Mouse (Mus musculus): ENCODE measurements around the gene Tgm1. TPM values are rescaled to one million over a fixed set of nuclear protein-coding genes. Genes with fewer than 3 reads are reported as not detected.
A peak's percentile ranks its signal among the peaks of the same experiment; 100 is the strongest.

Gene Tgm1
- polyA plus RNA-seq, 1 experiment from 2014 or later, result 1.2 TPM

DNA sequence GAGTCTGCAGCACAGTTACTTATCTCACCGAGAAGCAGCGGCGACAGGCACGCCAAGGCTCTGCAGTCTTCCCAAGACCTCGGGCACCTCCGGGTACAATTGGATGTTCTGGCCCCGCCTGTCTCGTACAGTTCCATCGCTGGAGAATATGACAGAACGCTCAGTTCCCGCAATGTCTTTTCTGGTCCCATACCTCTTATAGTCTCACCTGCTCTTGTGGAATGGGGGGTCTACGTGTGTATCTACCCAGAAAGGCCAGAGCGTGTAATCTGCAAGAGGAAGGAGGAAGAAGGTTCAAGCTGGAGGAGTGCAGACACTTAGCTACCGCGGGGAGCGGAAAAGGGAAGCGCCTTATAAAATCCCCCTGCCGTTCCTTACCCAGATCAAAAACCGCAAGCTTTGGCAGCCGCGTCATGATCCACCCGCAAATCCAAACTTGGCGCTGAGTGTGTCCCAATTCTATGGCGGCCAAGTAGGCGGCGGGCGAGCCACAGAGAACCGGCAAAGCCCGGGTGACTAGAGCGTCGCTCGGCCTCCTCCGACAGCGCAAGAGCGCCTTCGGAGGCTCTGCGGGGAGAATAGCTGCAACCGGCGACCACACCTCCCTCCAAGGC, 53.7 kb downstream of the Tgm1 start, which contains the start of gene Mdp1:
Gene Mdp1, minus strand, starts transcription at position 549 of the 614 bp plus-strand sequence.
- peak within 1 kb of the TSS; percentile 74 for H3K9ac ChIP-seq
- peak; percentile 92 for ATAC-seq

DNA sequence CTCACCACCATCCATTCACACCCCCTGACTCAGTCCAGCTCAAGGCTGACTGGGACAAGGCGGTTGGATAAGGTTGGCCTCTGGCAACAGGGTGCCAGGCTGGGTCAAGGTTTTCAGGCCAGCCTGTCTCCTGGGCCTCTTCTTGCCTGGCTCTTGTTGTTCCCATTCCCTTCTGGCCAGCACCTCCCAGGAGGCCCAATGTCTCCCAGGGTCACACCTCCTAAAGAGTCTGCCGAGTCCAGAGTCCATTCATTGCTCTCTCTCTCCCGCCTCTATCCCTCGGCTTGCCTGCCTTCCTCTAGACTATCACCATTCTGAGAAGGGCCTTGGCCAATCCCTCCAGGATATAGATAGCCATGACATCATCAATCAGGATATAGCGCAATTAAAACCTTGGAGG, 55.7 kb downstream of the Tgm1 start:
- Histone ChIP-seq H3K36me3 (peaks cover 5% of the 10 kb centered on the region; the same call in 1 of the 2 replicates), H3K9me3 (no peaks in the 10 kb centered on the region), H3K27me3 (replicated peaks) (no peaks in the 10 kb centered on the region), H3K9ac (no peak overlapping the region), H3K4me3 (replicated peaks) (no peak overlapping the region), H3K4me2 (replicated peaks) (0 out of 2 replicates have a peak overlapping the region, but pooled peaks have one; percentile 9), H3K4me1 (replicated peaks) (peaks cover 4% of the 10 kb centered on the region; the same call in 1 of the 2 replicates), H3K27ac (peak overlapping the region; percentile 54; the same call in 1 of the 2 replicates)
- 63% methylated on average over 5 of the region's 5 CpGs for WGBS
- ATAC-seq, result peak; percentile 89

More for the DNA sequence above, 53.7 kb downstream of the Tgm1 start, which contains the start of gene Mdp1:
- Histone ChIP-seq H3K4me1 (replicated peaks) (peaks cover 4% of the 10 kb centered on the region; the same call in 1 of the 2 replicates), H3K36me3 (peaks cover 12% of the 10 kb centered on the region), H3K4me2 (replicated peaks) (peak within 1 kb of the TSS; percentile 61), H3K27ac (peak within 1 kb of the TSS; percentile 60; the same call in 1 of the 2 replicates), H3K27me3 (replicated peaks) (no peaks in the 10 kb centered on the region), H3K4me3 (replicated peaks) (peak within 1 kb of the TSS; percentile 61), H3K9me3 (no peaks in the 10 kb centered on the region)
- WGBS, result under 1% methylated on average over 39 of the region's 39 CpGs

DNA sequence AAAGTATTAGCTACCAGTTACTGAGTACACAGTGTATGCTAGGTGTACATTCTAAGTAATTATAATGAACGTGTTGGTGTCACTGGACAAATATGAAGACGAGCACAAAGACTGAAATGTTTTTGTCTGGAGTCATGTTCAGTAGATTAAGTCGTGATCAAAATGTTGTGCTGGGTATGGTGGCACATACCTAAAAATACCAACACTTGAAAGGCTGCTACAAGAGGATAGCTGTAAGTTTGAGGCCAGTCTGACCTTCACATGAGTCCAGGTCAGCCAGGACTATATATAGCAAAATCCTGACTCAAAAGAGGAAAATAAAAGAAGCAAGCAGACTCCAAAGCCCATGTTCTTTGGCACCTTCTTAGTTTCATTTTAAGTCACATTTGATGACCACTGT, 56.8 kb downstream of the Tgm1 start:
- H3K27ac ChIP-seq, result no peak overlapping the region
- 0 out of 2 replicates have a peak, but pooled peaks cover under 1% of the 10 kb centered on the region for H3K36me3 ChIP-seq
- no peak overlapping the region for H3K4me3 ChIP-seq (replicated peaks)
- H3K27me3 ChIP-seq (replicated peaks), result no peaks in the 10 kb centered on the region
- H3K4me2 ChIP-seq (replicated peaks), result no peak overlapping the region
- no peak for ATAC-seq
- 84% methylated on average over 3 of the region's 3 CpGs for WGBS
- H3K9ac ChIP-seq, result no peak overlapping the region
- peaks cover 4% of the 10 kb centered on the region; the same call in 1 of the 2 replicates for H3K4me1 ChIP-seq (replicated peaks)
- H3K9me3 ChIP-seq, result no peaks in the 10 kb centered on the region

DNA sequence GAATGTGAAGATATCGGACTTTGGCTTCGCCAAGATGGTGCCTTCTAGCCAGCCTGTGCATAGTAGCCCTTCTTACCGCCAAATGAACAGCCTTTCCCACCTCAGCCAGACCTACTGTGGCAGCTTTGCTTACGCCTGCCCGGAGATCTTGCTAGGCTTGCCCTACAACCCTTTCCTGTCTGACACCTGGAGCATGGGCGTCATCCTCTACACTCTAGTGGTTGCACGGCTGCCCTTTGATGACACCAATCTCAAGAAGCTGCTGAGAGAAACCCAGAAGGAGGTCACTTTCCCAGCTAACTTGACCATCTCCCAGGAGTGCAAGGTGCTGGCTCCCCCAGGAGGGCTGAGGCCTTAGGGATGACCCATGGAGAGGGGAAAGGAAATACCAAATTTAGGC, 62.2 kb downstream of the Tgm1 start:
- WGBS, result 87% methylated on average over 7 of the region's 7 CpGs
- ATAC-seq, result no peak
- no peaks in the 10 kb centered on the region for H3K4me1 ChIP-seq (replicated peaks)
- H3K4me3 ChIP-seq (replicated peaks), result no peak overlapping the region
- H3K9ac ChIP-seq, result no peak overlapping the region
- no peaks in the 10 kb centered on the region for H3K9me3 ChIP-seq
- H3K36me3 ChIP-seq, result no peaks in the 10 kb centered on the region
- H3K27me3 ChIP-seq (replicated peaks), result no peaks in the 10 kb centered on the region
- no peak overlapping the region for H3K27ac ChIP-seq
- H3K4me2 ChIP-seq (replicated peaks), result no peak overlapping the region

Other genes with a start within 250 kb of the Tgm1 start
- gene Dhrs4, start 235.2 kb downstream of the Tgm1 start, polyA plus RNA-seq (2015; fragmentation: Nextera tagmentation; extraction: Ambion mirVana), result 137 and 139 TPM in 2 replicates
- gene Carmil3, start 223.3 kb downstream of the Tgm1 start, polyA plus RNA-seq (2015; fragmentation: Nextera tagmentation; extraction: Ambion mirVana), result 2.2 and 2.4 TPM in 2 replicates
- 0.25 and 0.40 TPM in 2 replicates for gene Cpne6, start 203.5 kb downstream of the Tgm1 start, polyA plus RNA-seq (2015; fragmentation: Nextera tagmentation; extraction: Ambion mirVana)
- not detected in 2 replicates for gene Nrl, start 188.9 kb downstream of the Tgm1 start, polyA plus RNA-seq (2015; fragmentation: Nextera tagmentation; extraction: Ambion mirVana)
- gene Pck2, start 173.7 kb downstream of the Tgm1 start, polyA plus RNA-seq (2015; fragmentation: Nextera tagmentation; extraction: Ambion mirVana), result 48.8 and 50.8 TPM in 2 replicates
- gene Dcaf11, start 153.9 kb downstream of the Tgm1 start, polyA plus RNA-seq (2015; fragmentation: Nextera tagmentation; extraction: Ambion mirVana), result 72.8 and 86.2 TPM in 2 replicates
- 2.2 and 2.4 TPM in 2 replicates for gene A730061H03Rik, start 153.5 kb downstream of the Tgm1 start, polyA plus RNA-seq (2015; fragmentation: Nextera tagmentation; extraction: Ambion mirVana)
- gene Fitm1, start 138.3 kb downstream of the Tgm1 start, polyA plus RNA-seq (2015; fragmentation: Nextera tagmentation; extraction: Ambion mirVana), result 0.49 and 0.72 TPM in 2 replicates
- 197 and 207 TPM in 2 replicates for gene Psme1, start 135.8 kb downstream of the Tgm1 start, polyA plus RNA-seq (2015; fragmentation: Nextera tagmentation; extraction: Ambion mirVana)
- 9.6 and 11.6 TPM in 2 replicates for gene Emc9, start 128.6 kb downstream of the Tgm1 start, polyA plus RNA-seq (2015; fragmentation: Nextera tagmentation; extraction: Ambion mirVana)
- 343 and 366 TPM in 2 replicates for gene Psme2, start 122.8 kb downstream of the Tgm1 start, polyA plus RNA-seq (2015; fragmentation: Nextera tagmentation; extraction: Ambion mirVana)
- 15.7 and 16.3 TPM in 2 replicates for gene Rnf31, start 122.2 kb downstream of the Tgm1 start, polyA plus RNA-seq (2015; fragmentation: Nextera tagmentation; extraction: Ambion mirVana)
- gene Irf9, start 110.4 kb downstream of the Tgm1 start, polyA plus RNA-seq (2015; fragmentation: Nextera tagmentation; extraction: Ambion mirVana), result 10.5 and 10.8 TPM in 2 replicates
- gene Rec8, start 95.9 kb downstream of the Tgm1 start, polyA plus RNA-seq (2015; fragmentation: Nextera tagmentation; extraction: Ambion mirVana), result 8.2 and 10.5 TPM in 2 replicates
- 63.8 and 72.8 TPM in 2 replicates for gene Ipo4, start 78.0 kb downstream of the Tgm1 start, polyA plus RNA-seq (2015; fragmentation: Nextera tagmentation; extraction: Ambion mirVana)
- gene Gm49378, start 76.0 kb downstream of the Tgm1 start, polyA plus RNA-seq (2015; fragmentation: Nextera tagmentation; extraction: Ambion mirVana), result 0.86 and 2.6 TPM in 2 replicates
- gene Tm9sf1, start 70.1 kb downstream of the Tgm1 start, polyA plus RNA-seq (2015; fragmentation: Nextera tagmentation; extraction: Ambion mirVana), result 119 and 124 TPM in 2 replicates
- 0.75 and 1.2 TPM in 2 replicates for gene Tssk4, start 63.7 kb downstream of the Tgm1 start, polyA plus RNA-seq (2015; fragmentation: Nextera tagmentation; extraction: Ambion mirVana)
- gene Mdp1, start 53.4 kb downstream of the Tgm1 start, polyA plus RNA-seq (2015; fragmentation: Nextera tagmentation; extraction: Ambion mirVana), result 58.4 and 62.1 TPM in 2 replicates
- gene Gmpr2, start 42.0 kb downstream of the Tgm1 start, polyA plus RNA-seq (2015; fragmentation: Nextera tagmentation; extraction: Ambion mirVana), result 58.6 and 58.7 TPM in 2 replicates
- gene Nedd8, start 41.8 kb downstream of the Tgm1 start, polyA plus RNA-seq (2015; fragmentation: Nextera tagmentation; extraction: Ambion mirVana), result 510 and 527 TPM in 2 replicates
- 35.8 and 38.7 TPM in 2 replicates for gene Tinf2, start 32.1 kb downstream of the Tgm1 start, polyA plus RNA-seq (2015; fragmentation: Nextera tagmentation; extraction: Ambion mirVana)
- gene Rabggta, start 8.3 kb upstream of the Tgm1 start, polyA plus RNA-seq (2015; fragmentation: Nextera tagmentation; extraction: Ambion mirVana), result 34.1 and 34.9 TPM in 2 replicates
- gene Dhrs1, start 31.8 kb upstream of the Tgm1 start, polyA plus RNA-seq (2015; fragmentation: Nextera tagmentation; extraction: Ambion mirVana), result 99.4 and 117 TPM in 2 replicates
- 35.6 and 36.0 TPM in 2 replicates for gene Nop9, start 31.8 kb upstream of the Tgm1 start, polyA plus RNA-seq (2015; fragmentation: Nextera tagmentation; extraction: Ambion mirVana)
- gene Cideb, start 44.5 kb upstream of the Tgm1 start, polyA plus RNA-seq (2015; fragmentation: Nextera tagmentation; extraction: Ambion mirVana), result 52.7 and 63.5 TPM in 2 replicates
- 0.31 and 0.52 TPM in 2 replicates for gene Ltb4r2, start 47.5 kb upstream of the Tgm1 start, polyA plus RNA-seq (2015; fragmentation: Nextera tagmentation; extraction: Ambion mirVana)
- 0.93 and 1.0 TPM in 2 replicates for gene Ltb4r1, start 52.0 kb upstream of the Tgm1 start, polyA plus RNA-seq (2015; fragmentation: Nextera tagmentation; extraction: Ambion mirVana)
- 6.7 and 7.0 TPM in 2 replicates for gene Adcy4, start 70.2 kb upstream of the Tgm1 start, polyA plus RNA-seq (2015; fragmentation: Nextera tagmentation; extraction: Ambion mirVana)
- 45.2 and 45.6 TPM in 2 replicates for gene Ripk3, start 74.9 kb upstream of the Tgm1 start, polyA plus RNA-seq (2015; fragmentation: Nextera tagmentation; extraction: Ambion mirVana)
- 25.7 and 26.3 TPM in 2 replicates for gene Nfatc4, start 109.2 kb upstream of the Tgm1 start, polyA plus RNA-seq (2015; fragmentation: Nextera tagmentation; extraction: Ambion mirVana)
- gene Nynrin, start 140.1 kb upstream of the Tgm1 start, polyA plus RNA-seq (2015; fragmentation: Nextera tagmentation; extraction: Ambion mirVana), result 14.5 and 18.3 TPM in 2 replicates
- 0.18 and 0.29 TPM in 2 replicates for gene Cbln3, start 170.5 kb upstream of the Tgm1 start, polyA plus RNA-seq (2015; fragmentation: Nextera tagmentation; extraction: Ambion mirVana)
- gene Khnyn, start 171.0 kb upstream of the Tgm1 start, polyA plus RNA-seq (2015; fragmentation: Nextera tagmentation; extraction: Ambion mirVana), result 15.1 and 15.4 TPM in 2 replicates
- 73.6 and 80.3 TPM in 2 replicates for gene Sdr39u1, start 186.4 kb upstream of the Tgm1 start, polyA plus RNA-seq (2015; fragmentation: Nextera tagmentation; extraction: Ambion mirVana)
- gene Cma1, start 230.7 kb upstream of the Tgm1 start, polyA plus RNA-seq (2015; fragmentation: Nextera tagmentation; extraction: Ambion mirVana), result 1.9 and 3.3 TPM in 2 replicates
- gene Cma2, start 237.1 kb upstream of the Tgm1 start, polyA plus RNA-seq (2015; fragmentation: Nextera tagmentation; extraction: Ambion mirVana), result not detected in 2 replicates

All from intestine, embryonic 15.5 days (tissue).